Mouse (Mus musculus) G1E (cell line): Measurements from ENCODE around the gene Dock8. TPM values are rescaled to one million over a fixed set of nuclear protein-coding genes. Genes with fewer than 3 reads are reported as not detected.

Experiments used
- ATAC-seq: 2 replicates; pipeline ENCODE4 v1.8.0; 2016; ENCODE audit warnings: mild to moderate bottlenecking; ENCODE audit not compliant: insufficient number of reproducible peaks, poor library complexity, low FRiP score, severe bottlenecking; ENCODE audit errors: extremely low read depth
- DNase-seq: peaks from one replicate; pipeline ENCODE4 v3.0.0; 2012; ENCODE audit warnings: low spot score
- H3K27me3 ChIP-seq: 2 replicates; pipeline ENCODE4 v1.6.1; 2012; ENCODE audit warnings: mild to moderate bottlenecking, low read length, inconsistent platforms; ENCODE audit not compliant: insufficient read depth
- H3K36me3 ChIP-seq: replicated peaks from 2 replicates; pipeline ENCODE3; 2012; ENCODE audit warnings: mild to moderate bottlenecking, inconsistent platforms
- H3K4me1 ChIP-seq: 2 replicates; pipeline ENCODE4 v1.6.1; 2012; ENCODE audit warnings: low read depth, low read length, inconsistent platforms, mixed read lengths; ENCODE audit not compliant: insufficient read depth
- H3K4me3 ChIP-seq: 2 replicates; pipeline ENCODE4 v1.5.1; 2012; ENCODE audit warnings: low read depth, mild to moderate bottlenecking, inconsistent platforms, low read length, moderate library complexity, mixed read lengths
- H3K9me3 ChIP-seq: replicated peaks from 2 replicates; pipeline ENCODE4 v1.6.1; 2012; ENCODE audit warnings: inconsistent platforms
- CTCF ChIP-seq: IDR thresholded peaks from 2 replicates; pipeline ENCODE4 v1.5.1; 2012; ENCODE audit warnings: low read depth, low read length, inconsistent platforms, mixed read lengths
- GATA1 ChIP-seq: IDR thresholded peaks from 2 replicates; pipeline ENCODE4 v1.6.1; 2012; ENCODE audit warnings: borderline replicate concordance, low read length, inconsistent platforms, mixed read lengths
- GATA2 ChIP-seq: IDR thresholded peaks from 2 replicates; pipeline ENCODE4 v1.6.1; 2012; ENCODE audit warnings: low read depth, low read length, inconsistent platforms, borderline replicate concordance
- POLR2AphosphoS5 ChIP-seq: IDR thresholded peaks from 2 replicates; pipeline ENCODE4 v1.6.1; 2012; ENCODE audit warnings: low read depth, low read length, inconsistent platforms; ENCODE audit not compliant: insufficient replicate concordance
- TAL1 ChIP-seq: conservative IDR thresholded peaks from 2 replicates; pipeline ENCODE4 v1.6.1; 2012; ENCODE audit warnings: low read depth, low read length, inconsistent platforms, mixed read lengths
- polyA plus RNA-seq: library from polyadenylated mRNA; stranded (reverse); fragments of >175 nt; gene quantifications from 2 replicates; pipeline ENCODE4 v1.2.3, GENCODE M21; 2012
- total RNA-seq, 2 experiments: library from RNA; stranded (forward) in 1 of 2; stranded (reverse) in 1 of 2; fragments of 200-1000 nt in 1 of 2; fragments of >200 nt in 1 of 2; fragmentation: Nextera tagmentation in 1 of 2; gene quantifications; 2 replicates each; pipeline ENCODE4 v1.2.3; 2014 to 2017

The Dock8 gene
- total and polyA plus RNA-seq, 3 experiments, result 0.01 to 0.16 TPM; not detected in 1

DNA sequence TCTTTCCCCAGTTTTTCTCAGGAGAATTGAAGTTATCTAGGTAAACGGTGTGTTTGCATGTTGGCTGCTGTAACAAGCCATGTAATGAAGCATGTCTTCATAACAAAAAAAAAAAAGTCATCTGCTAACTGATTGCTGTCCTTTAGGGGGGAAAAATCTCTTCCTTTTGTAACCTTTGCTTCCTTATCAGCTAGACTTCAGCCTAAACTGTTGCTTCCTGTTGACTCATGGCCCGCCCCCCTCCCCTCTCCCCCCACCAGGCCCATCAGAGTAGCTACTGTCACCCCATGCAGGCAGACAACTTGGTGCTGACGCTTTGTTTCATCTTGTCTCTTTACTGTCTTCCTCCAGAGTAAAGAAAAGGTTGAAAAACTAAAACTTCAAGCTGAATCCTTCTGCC lies 95.8 kb downstream of the Dock8 start:
- TF ChIP-seq POLR2AphosphoS5 (no peak), GATA2 (no peak), TAL1 (no peak), CTCF (no peak), GATA1 (no peak)
- Histone ChIP-seq H3K4me1 (no peaks in the 10 kb centered on the region), H3K9me3 (peaks cover 42% of the 10 kb centered on the region), H3K27me3 (no peaks in the 10 kb centered on the region), H3K36me3 (no peaks in the 10 kb centered on the region), H3K4me3 (no peak overlapping the region)
- ATAC-seq, result no peak
- no peak for DNase-seq

DNA sequence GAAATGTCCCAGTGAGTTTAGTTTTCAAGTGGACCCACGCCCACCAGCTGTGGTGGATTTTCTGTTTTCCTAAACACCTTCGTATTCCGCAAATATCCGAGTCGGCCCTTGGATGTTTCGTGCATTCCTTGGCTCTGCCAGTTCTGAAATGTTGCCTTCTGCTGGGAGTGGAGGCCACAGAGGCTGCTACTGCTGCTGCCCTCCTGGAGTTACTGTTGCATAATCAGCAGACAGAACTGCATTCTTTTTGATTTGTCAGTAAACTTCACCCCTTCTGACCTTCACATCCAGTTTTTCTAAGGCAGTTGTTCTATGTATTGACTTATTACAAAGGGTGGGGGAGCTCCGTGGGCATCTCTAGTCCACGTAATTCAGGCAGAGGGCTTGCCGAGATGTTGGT lies 97.0 kb downstream of the Dock8 start:
- Histone ChIP-seq H3K36me3 (no peaks in the 10 kb centered on the region), H3K27me3 (no peaks in the 10 kb centered on the region), H3K4me1 (no peaks in the 10 kb centered on the region), H3K4me3 (no peak overlapping the region), H3K9me3 (peaks cover 45% of the 10 kb centered on the region)
- DNase-seq, result no peak
- no peak for ATAC-seq
- no peak for TF ChIP-seq CTCF
- no peak for TF ChIP-seq GATA1
- no peak for TF ChIP-seq GATA2
- TF ChIP-seq POLR2AphosphoS5, result no peak
- no peak for TF ChIP-seq TAL1

DNA sequence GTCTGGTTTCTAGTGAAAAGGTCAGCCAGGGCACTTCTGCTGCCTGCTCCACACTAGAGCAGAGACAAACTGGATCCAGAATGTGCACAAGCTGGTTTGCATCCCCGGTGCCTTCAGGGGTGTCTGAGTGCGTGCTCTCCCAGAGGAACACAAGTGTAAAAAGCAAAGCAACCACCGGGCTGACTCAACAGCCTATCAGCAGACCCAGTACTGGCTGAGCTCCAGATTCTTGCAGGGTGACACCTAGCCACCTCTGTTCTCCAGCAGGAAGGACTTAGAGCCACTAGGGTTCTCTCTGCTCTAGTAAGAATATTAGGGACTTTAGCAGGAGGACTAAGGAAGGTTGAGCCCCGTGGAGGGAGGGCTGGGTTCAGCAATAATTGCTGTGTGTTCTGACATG lies 97.7 kb downstream of the Dock8 start:
- no peak for DNase-seq
- H3K4me3 ChIP-seq, result no peak overlapping the region

DNA sequence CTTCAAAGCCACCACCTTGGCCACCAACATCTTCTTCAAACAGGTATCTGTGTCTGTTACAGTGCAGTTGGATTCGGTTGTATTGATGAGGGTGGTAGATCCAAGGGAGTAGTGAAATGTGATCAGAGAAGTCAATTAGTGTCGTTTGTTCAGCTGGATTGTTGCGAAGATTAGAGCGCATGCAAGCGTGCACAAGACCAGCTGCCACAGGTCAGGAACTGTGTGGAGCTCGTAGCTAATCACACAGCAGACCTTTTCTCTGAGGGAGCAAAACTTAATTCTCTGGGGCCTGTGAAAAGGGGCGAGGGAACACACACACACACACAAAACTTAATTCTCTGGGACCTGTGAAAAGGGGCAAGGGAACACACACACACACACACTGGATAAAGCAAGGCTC lies 98.2 kb downstream of the Dock8 start:
- Histone ChIP-seq H3K27me3 (no peaks in the 10 kb centered on the region), H3K9me3 (peaks cover 51% of the 10 kb centered on the region), H3K4me3 (no peak overlapping the region), H3K4me1 (no peaks in the 10 kb centered on the region), H3K36me3 (no peaks in the 10 kb centered on the region)
- DNase-seq (no peak), ATAC-seq (no peak)
- no peak for TF ChIP-seq GATA2
- TF ChIP-seq TAL1, result no peak
- TF ChIP-seq CTCF, result no peak
- no peak for TF ChIP-seq GATA1
- TF ChIP-seq POLR2AphosphoS5, result no peak

More for the DNA sequence above, 97.7 kb downstream of the Dock8 start:
- H3K36me3 ChIP-seq, result no peaks in the 10 kb centered on the region
- no peak for TF ChIP-seq POLR2AphosphoS5
- no peaks in the 10 kb centered on the region for H3K27me3 ChIP-seq
- ATAC-seq, result no peak
- no peaks in the 10 kb centered on the region for H3K4me1 ChIP-seq
- peaks cover 52% of the 10 kb centered on the region for H3K9me3 ChIP-seq

DNA sequence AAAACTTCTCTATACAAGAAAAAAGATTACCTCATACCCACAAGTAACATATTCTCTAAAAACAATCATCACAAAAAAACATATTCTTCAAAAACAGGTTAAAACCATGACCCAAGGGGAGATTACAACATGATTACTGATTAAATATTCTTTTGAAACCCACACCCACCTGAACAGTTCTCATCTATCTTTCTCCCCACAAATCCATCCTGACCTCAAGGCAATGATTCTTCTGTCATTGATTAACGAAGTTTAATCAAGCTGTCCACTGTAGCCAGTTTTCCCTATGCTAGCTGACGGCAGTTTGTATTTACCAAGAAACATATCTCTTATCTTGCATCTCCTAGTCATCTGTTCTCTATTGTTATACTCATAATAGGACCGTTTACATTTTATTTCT lies 98.6 kb downstream of the Dock8 start:
- Histone ChIP-seq H3K27me3 (no peaks in the 10 kb centered on the region), H3K9me3 (peaks cover 48% of the 10 kb centered on the region), H3K4me3 (no peak overlapping the region), H3K36me3 (no peaks in the 10 kb centered on the region), H3K4me1 (no peaks in the 10 kb centered on the region)
- DNase-seq, result no peak
- no peak for TF ChIP-seq POLR2AphosphoS5
- no peak for TF ChIP-seq TAL1
- no peak for TF ChIP-seq GATA2
- TF ChIP-seq GATA1, result no peak
- TF ChIP-seq CTCF, result no peak
- no peak for ATAC-seq

DNA sequence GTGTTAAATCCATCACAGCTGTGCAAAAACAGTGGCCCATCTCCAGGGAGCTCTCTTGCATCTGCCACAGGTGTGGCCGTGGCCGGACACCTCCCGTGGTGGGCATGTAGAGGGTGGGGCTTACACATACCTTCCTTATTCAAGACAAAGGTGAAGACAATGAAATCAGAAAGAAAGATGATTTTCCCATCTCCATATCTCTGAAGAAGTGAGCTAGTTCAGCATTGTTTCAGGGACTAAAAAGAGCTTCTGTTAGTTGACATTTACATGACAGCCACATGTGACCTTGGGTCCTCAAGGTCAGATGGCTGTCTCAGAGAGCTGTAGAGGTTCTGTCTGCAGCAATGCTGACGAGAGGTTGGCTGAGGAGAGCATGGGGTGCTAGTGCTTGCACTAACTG lies 99.6 kb downstream of the Dock8 start:
- H3K27me3 ChIP-seq, result no peaks in the 10 kb centered on the region
- DNase-seq, result no peak
- no peaks in the 10 kb centered on the region for H3K4me1 ChIP-seq
- H3K9me3 ChIP-seq, result peaks cover 53% of the 10 kb centered on the region
- no peak overlapping the region for H3K4me3 ChIP-seq
- TF ChIP-seq GATA1 (no peak), TAL1 (no peak), GATA2 (no peak), POLR2AphosphoS5 (no peak), CTCF (no peak)
- no peaks in the 10 kb centered on the region for H3K36me3 ChIP-seq
- ATAC-seq, result no peak

DNA sequence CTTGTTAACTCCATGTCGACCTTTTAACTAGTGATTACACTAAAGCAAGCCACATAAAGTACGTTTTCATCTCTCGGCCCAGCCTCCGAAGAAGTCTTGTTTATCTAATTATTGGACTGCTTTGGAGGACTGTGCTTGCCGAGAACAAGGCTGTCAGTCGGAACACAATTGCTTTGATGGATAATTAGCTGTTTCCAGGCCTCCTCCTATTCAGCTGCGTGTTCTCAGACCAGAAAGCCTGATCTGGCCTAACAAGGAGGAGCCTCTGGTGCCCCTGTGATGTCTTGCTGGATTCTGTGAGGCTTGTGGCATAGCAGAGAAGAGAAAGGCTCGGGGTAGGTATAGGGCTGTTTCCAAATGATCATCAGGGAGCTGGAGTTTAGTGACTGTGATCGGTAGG lies 106.3 kb downstream of the Dock8 start:
- no peaks in the 10 kb centered on the region for H3K27me3 ChIP-seq
- ATAC-seq (no peak), DNase-seq (no peak)
- peaks cover 54% of the 10 kb centered on the region for H3K9me3 ChIP-seq
- no peaks in the 10 kb centered on the region for H3K4me1 ChIP-seq
- no peak for TF ChIP-seq CTCF
- TF ChIP-seq GATA2, result no peak
- no peak overlapping the region for H3K4me3 ChIP-seq
- H3K36me3 ChIP-seq, result no peaks in the 10 kb centered on the region
